Mouse (Mus musculus) stomach, postnatal 0 days (tissue): ENCODE data around the gene Tmem30b. TPM values are rescaled to one million over a fixed set of nuclear protein-coding genes. Genes with fewer than 3 reads are reported as not detected.
A peak's percentile ranks its signal among the peaks of the same experiment; 100 is the strongest.

Experiments used
- ATAC-seq: fragments of 200-750 bp; cut with Nextera tagmentation; 2 replicates; pipeline ENCODE4 v1.8.0; 2017; ENCODE audit not compliant: low FRiP score, low TSS enrichment
- DNase-seq: peaks from one replicate; pipeline ENCODE4 v3.0.0-alpha.2; 2016; ENCODE audit warnings: low spot score
- H3K27ac ChIP-seq: fragments of 300-500 bp; sonication (generic); replicated peaks from 2 replicates; pipeline ENCODE4 v1.5.1; 2014; ENCODE audit warnings: mild to moderate bottlenecking, control low read depth
- H3K27me3 ChIP-seq: fragments of 300-500 bp; sonication (generic); 2 replicates; pipeline ENCODE4 v1.6.1; 2014; ENCODE audit warnings: low read length; ENCODE audit not compliant: control insufficient read depth, insufficient read depth
- H3K36me3 ChIP-seq: fragments of 300-500 bp; sonication (generic); 2 replicates; pipeline ENCODE4 v1.6.1; 2014; ENCODE audit warnings: low read length, mixed read lengths; ENCODE audit not compliant: control insufficient read depth, insufficient read depth
- H3K4me1 ChIP-seq: fragments of 300-500 bp; sonication (generic); replicated peaks from 2 replicates; pipeline ENCODE4 v1.6.1; 2014; ENCODE audit warnings: antibody characterized with exemption; ENCODE audit not compliant: control insufficient read depth, insufficient read depth
- H3K4me2 ChIP-seq: fragments of 300-500 bp; sonication (generic); replicated peaks from 2 replicates; pipeline ENCODE4 v1.6.1; 2014; ENCODE audit warnings: low read depth, mild to moderate bottlenecking, control low read depth, moderate library complexity
- H3K4me3 ChIP-seq: fragments of 300-500 bp; sonication (generic); 2 replicates; pipeline ENCODE4 v1.5.1; 2014; ENCODE audit warnings: low read depth, low read length, control low read depth
- H3K9ac ChIP-seq: fragments of 300-500 bp; sonication (generic); 2 replicates; pipeline ENCODE4 v1.6.1; 2014; ENCODE audit warnings: mild to moderate bottlenecking, low read length, control low read depth, mixed read lengths
- H3K9me3 ChIP-seq: fragments of 300-500 bp; sonication (generic); 2 replicates; pipeline ENCODE4 v1.6.1; 2016; ENCODE audit warnings: low read length; ENCODE audit not compliant: control insufficient read depth
- CTCF ChIP-seq: IDR thresholded peaks from 2 replicates; pipeline ENCODE4 v1.5.1; 2016; ENCODE audit warnings: antibody characterized with exemption, low read depth, mild to moderate bottlenecking, moderate library complexity
- EP300 ChIP-seq: optimal IDR thresholded peaks from 2 replicates; pipeline ENCODE3; 2016; ENCODE audit warnings: antibody characterized with exemption
- WGBS: fragments of 180-500 bp; shearing (Covaris S2); extraction: QIAGEN DNeasy Blood & Tissue Kit; methylation state at CpG from one replicate; pipeline ENCODE4 v1.1.7; 2014; 5-methylcytosine and 5-hydroxymethylcytosine counted together
- polyA plus RNA-seq: library from polyadenylated mRNA; unstranded; fragments of >200 nt; fragmentation: Nextera tagmentation; extraction: Ambion mirVana; gene quantifications from 2 replicates; pipeline ENCODE4 v1.2.1, GENCODE M21; 2015

The Tmem30b gene
- 78.3 and 83.9 TPM in 2 replicates for polyA plus RNA-seq

GRCm38 (mm10) chr12:73546086-73546711, at the start of gene Tmem30b:
TSS of gene Tmem30b (minus strand) at chr12:73546392.
- H3K4me2 ChIP-seq = peak within 1 kb of the TSS; percentile 77
- 0 out of 2 replicates have a peak, but pooled peaks cover 3% of the 10 kb centered on the region for H3K27me3 ChIP-seq
- H3K4me1 ChIP-seq = 0 out of 2 replicates have a peak, but pooled peaks cover 2% of the 10 kb centered on the region
- ATAC-seq (peak; percentile 95), DNase-seq (peak; percentile 96)
- under 1% methylated on average over 29 of the region's 61 CpGs for WGBS
- peak within 1 kb of the TSS; percentile 94 for H3K27ac ChIP-seq
- no peaks in the 10 kb centered on the region for H3K9me3 ChIP-seq
- TF ChIP-seq EP300 (no peak), CTCF (no peak; the same call in 1 of the 2 replicates)
- no peaks in the 10 kb centered on the region for H3K36me3 ChIP-seq
- peak within 1 kb of the TSS; percentile 79 for H3K9ac ChIP-seq
- peak within 1 kb of the TSS; percentile 52 for H3K4me3 ChIP-seq

DNA sequence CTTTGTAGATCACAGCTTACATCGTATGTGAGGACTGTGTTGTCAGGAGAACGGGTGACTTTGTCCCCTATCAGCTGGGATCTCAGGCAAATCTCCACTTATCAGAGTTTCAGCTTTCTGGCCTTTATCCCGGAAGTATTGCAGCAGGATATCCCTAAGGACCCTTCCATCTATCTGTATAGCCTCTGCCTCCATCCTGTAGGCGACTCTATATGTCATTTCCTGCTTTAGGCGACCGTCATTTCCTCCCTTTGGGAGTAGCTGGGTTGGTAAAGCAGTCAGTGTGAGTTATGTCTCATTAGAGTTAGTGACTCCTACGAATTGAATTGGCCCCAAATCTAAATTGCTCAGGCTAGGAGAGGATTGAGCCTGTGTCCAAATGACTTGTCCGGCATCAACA, 49.0 kb upstream of the Tmem30b start:
- Histone ChIP-seq H3K4me3 (no peak overlapping the region), H3K36me3 (no peaks in the 10 kb centered on the region), H3K9me3 (no peaks in the 10 kb centered on the region), H3K4me2 (no peak overlapping the region), H3K4me1 (no peaks in the 10 kb centered on the region), H3K27me3 (no peaks in the 10 kb centered on the region), H3K9ac (no peak overlapping the region), H3K27ac (no peak overlapping the region)
- 66% methylated on average over 8 of the region's 8 CpGs for WGBS
- no peak for DNase-seq
- ATAC-seq = no peak
- no peak for TF ChIP-seq EP300
- no peak for TF ChIP-seq CTCF

GRCm38 (mm10) chr12:73594177-73594745, 48.1 kb upstream of the Tmem30b start:
- H3K9me3 ChIP-seq = no peaks in the 10 kb centered on the region
- no peaks in the 10 kb centered on the region for H3K27me3 ChIP-seq
- WGBS = 80% methylated on average over 9 of the region's 9 CpGs
- H3K4me3 ChIP-seq = no peak overlapping the region
- H3K36me3 ChIP-seq = no peaks in the 10 kb centered on the region
- no peak for DNase-seq
- H3K9ac ChIP-seq = no peak overlapping the region
- no peak overlapping the region for H3K4me2 ChIP-seq
- no peak for ATAC-seq
- no peak for TF ChIP-seq EP300
- no peaks in the 10 kb centered on the region for H3K4me1 ChIP-seq
- no peak overlapping the region for H3K27ac ChIP-seq

DNA sequence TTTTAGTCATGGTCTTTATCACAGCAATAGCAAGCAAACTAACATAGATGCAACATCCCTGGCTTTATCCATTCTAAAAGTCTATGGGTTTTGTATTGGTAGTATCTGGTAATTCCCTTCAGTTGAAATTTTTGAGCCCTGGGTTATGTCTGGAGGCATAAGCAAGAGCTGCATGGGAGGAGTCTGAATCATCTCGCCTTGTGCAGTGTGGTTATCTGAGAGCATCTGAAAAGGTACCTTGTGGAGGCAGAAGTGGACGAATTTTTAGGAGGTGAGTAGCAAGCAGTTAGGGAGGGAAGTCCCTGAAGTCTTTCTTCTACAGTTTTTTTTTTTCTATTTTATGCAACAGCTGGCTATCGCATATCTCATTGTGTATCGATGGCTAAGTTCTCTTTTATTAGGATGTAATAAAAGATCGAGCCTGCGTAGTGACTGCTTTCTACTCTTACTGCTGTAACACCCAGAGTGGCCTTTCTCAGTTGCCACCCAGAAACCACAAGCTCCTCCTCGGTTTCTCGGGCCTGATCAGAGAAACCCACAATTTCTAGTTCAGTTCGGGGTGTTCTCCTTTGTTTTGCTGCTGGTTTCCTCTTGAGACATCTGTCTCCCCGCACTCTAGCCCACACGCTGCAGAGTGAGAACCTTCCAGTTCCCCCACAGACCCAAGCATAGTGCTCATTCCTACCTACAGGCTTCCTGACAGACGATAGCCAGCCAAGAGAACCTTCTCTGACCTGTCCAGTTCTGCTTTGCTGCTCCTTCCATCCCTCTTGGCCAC, 47.0 kb upstream of the Tmem30b start:
- no peaks in the 10 kb centered on the region for H3K9me3 ChIP-seq
- no peaks in the 10 kb centered on the region for H3K4me1 ChIP-seq
- no peak for TF ChIP-seq EP300
- TF ChIP-seq CTCF = no peak
- no peaks in the 10 kb centered on the region for H3K27me3 ChIP-seq
- ATAC-seq (no peak), DNase-seq (no peak)
- no peak overlapping the region for H3K27ac ChIP-seq
- H3K36me3 ChIP-seq = no peaks in the 10 kb centered on the region
- H3K4me3 ChIP-seq = no peak overlapping the region
- no peak overlapping the region for H3K4me2 ChIP-seq
- 78% methylated on average over 12 of the region's 12 CpGs for WGBS
- H3K9ac ChIP-seq = no peak overlapping the region

GRCm38 (mm10) chr12:73591625-73592024, 45.4 kb upstream of the Tmem30b start:
- ATAC-seq (no peak), DNase-seq (no peak)
- WGBS = 70% methylated on average over 8 of the region's 11 CpGs

More at GRCm38 (mm10) chr12:73591625-73592024, 45.4 kb upstream of the Tmem30b start:
- no peak overlapping the region for H3K9ac ChIP-seq
- no peak overlapping the region for H3K27ac ChIP-seq
- no peak overlapping the region for H3K4me3 ChIP-seq
- no peak for TF ChIP-seq CTCF
- no peak for TF ChIP-seq EP300
- H3K27me3 ChIP-seq = no peaks in the 10 kb centered on the region
- no peaks in the 10 kb centered on the region for H3K9me3 ChIP-seq
- no peaks in the 10 kb centered on the region for H3K36me3 ChIP-seq
- no peaks in the 10 kb centered on the region for H3K4me1 ChIP-seq
- no peak overlapping the region for H3K4me2 ChIP-seq
